Mouse (Mus musculus): ENCODE data around the gene Abcc4. TPM values are rescaled to one million over a fixed set of nuclear protein-coding genes. Genes with fewer than 3 reads are reported as not detected.

The Abcc4 gene
- total RNA-seq, 1 experiment, result 36.5 TPM

DNA sequence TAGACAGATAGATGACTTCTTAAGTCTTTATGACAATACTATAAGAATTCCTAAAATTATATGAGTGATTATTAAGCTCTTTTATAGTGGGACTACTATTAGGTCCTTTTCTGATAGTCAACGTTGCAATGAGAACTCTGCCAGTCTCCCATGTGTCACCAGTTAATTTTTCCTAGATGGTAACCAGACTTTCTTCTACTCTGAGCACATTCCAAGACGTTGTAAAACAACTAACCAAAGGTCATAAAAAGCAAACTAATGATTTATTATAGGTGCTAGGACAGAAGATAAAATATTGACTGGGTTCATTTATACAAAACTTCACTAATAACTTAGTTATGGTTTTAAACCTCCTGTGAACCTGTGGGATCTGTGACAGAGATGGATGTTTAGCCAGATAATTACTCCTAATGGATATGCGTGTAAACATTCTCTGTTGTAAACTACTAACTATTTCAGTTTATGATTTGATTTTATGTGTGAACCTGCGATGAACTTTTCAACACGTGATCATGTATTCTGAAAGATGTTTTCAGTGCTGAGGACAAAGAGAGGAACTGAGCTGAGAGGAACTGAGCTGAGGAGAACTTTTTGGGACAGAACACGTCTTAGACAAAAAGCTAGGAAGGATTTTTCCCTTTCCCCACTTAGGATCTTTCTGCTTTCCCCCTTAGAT is 85.1 kb downstream of the Abcc4 start:
- H3K4me1 ChIP-seq (ENCODE audit: control insufficient read depth in 2 of 2, insufficient read depth in 2 of 2, low read length in 2 of 2, poor library complexity in 1 of 2), result peaks cover 0 to 2% of the 10 kb centered on the region in 2 experiments; a peak in 1 of 4 replicates
- H3K9me3 ChIP-seq (ENCODE audit: control insufficient read depth, insufficient read depth, low read depth, low read length), result no peaks in the 10 kb centered on the region
- H3K36me3 ChIP-seq (ENCODE audit: control insufficient read depth, insufficient read depth, low read length, poor library complexity, severe bottlenecking), result peaks cover 33% of the 10 kb centered on the region
- in situ Hi-C loops (cut with MboI; ENCODE audit: low sequenced_read_pairs in 2 of 2, unreplicated experiment in 2 of 2), result no loop called here
- TF ChIP-seq ZC3H11A (IDR thresholded peaks at IDR 0.05; ENCODE audit: borderline replicate concordance, low read depth, low read length), result no peak
- TF ChIP-seq MAFK (IDR thresholded peaks at IDR 0.05; ENCODE audit: insufficient read depth, low read depth, low read length), result no peak
- TF ChIP-seq HCFC1 (IDR thresholded peaks at IDR 0.05; ENCODE audit: borderline replicate concordance, insufficient read depth, low read length), result no peak
- DNase-seq (ENCODE audit: low read depth, low spot score), result no peak
- H3K27ac ChIP-seq (ENCODE audit: insufficient read depth, low read depth, low read length, poor library complexity, severe bottlenecking), result no peak overlapping the region
- H3K4me3 ChIP-seq (ENCODE audit: insufficient read depth in 1 of 2, low read depth in 1 of 2, low read length in 2 of 2, poor library complexity in 1 of 2, severe bottlenecking in 1 of 2), result no peak overlapping the region
- H3K9ac ChIP-seq (ENCODE audit: insufficient read depth, low read depth, low read length, poor library complexity, severe bottlenecking), result no peak overlapping the region

DNA sequence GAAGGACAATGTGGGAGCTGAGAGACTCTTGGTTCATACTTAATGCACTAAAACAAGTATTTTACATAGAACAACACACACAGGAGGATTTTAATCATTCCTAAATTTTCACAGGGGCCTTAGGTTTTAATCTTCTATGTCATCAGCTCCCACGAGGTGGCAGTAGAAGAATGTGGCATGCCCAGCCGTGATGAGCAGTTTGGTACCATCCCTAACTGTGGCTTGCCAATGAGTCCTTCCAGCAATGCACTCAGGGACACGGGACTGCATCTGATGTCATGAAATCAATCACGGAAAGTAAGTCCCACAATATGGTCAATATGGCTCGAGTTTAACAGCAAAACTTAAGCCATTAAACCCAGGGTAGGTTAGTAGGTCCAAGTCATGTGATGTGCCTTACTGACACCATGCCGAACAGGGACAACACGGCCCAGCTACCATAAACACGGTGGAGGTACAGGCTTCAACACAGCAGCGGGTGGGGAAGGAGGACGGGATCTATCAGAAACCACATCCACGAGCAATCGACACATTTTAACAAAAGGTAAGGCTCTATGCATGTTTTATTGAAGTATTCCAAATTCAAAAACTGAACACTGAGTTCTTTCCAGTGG is 89.2 kb downstream of the Abcc4 start:
- no peak overlapping the region for H3K9ac ChIP-seq (ENCODE audit: insufficient read depth, low read depth, low read length, poor library complexity, severe bottlenecking)
- peaks cover 0 to 2% of the 10 kb centered on the region in 2 experiments; a peak in 1 of 4 replicates for H3K4me1 ChIP-seq (ENCODE audit: control insufficient read depth in 2 of 2, insufficient read depth in 2 of 2, low read length in 2 of 2, poor library complexity in 1 of 2)
- no peak for DNase-seq (ENCODE audit: low read depth, low spot score)
- H3K27ac ChIP-seq (ENCODE audit: insufficient read depth, low read depth, low read length, poor library complexity, severe bottlenecking), result no peak overlapping the region
- peaks cover 27% of the 10 kb centered on the region for H3K36me3 ChIP-seq (ENCODE audit: control insufficient read depth, insufficient read depth, low read length, poor library complexity, severe bottlenecking)
- in situ Hi-C loops (cut with MboI; ENCODE audit: low sequenced_read_pairs in 2 of 2, unreplicated experiment in 2 of 2), result no loop called here
- H3K4me3 ChIP-seq (ENCODE audit: insufficient read depth in 1 of 2, low read depth in 1 of 2, low read length in 2 of 2, poor library complexity in 1 of 2, severe bottlenecking in 1 of 2), result no peak overlapping the region
- no peaks in the 10 kb centered on the region for H3K9me3 ChIP-seq (ENCODE audit: control insufficient read depth, insufficient read depth, low read depth, low read length)
- TF ChIP-seq CHD2 (IDR thresholded peaks at IDR 0.05; ENCODE audit: low read depth, low read length), result no peak
- TF ChIP-seq MAFK (IDR thresholded peaks at IDR 0.05; ENCODE audit: insufficient read depth, low read depth, low read length), result no peak
- TF ChIP-seq ZC3H11A (IDR thresholded peaks at IDR 0.05; ENCODE audit: borderline replicate concordance, low read depth, low read length), result no peak
- no peak for TF ChIP-seq ZNF384 (IDR thresholded peaks at IDR 0.05; ENCODE audit: low read depth, low read length)
- no peak for TF ChIP-seq HCFC1 (IDR thresholded peaks at IDR 0.05; ENCODE audit: borderline replicate concordance, insufficient read depth, low read length)

DNA sequence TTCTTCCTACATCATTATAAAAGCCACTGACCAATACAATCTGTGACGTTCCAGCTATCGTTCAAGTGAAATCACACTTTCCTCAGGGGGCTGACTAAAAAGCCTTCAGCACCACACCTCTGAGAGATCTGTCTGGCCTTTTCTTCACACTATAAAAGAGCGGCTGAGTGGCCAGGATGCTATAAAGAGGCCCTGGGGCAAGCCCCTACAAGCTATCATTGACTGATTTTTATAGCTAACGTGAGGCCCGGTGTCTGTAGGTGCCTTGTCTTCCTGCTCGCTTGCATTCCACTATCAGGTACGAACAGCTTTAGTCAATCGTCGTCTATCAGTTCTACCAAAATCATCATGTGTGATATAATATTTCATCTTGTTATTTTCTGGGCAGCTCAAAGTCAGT is 92.3 kb downstream of the Abcc4 start:
- peaks cover 44% of the 10 kb centered on the region for H3K36me3 ChIP-seq (ENCODE audit: control insufficient read depth, insufficient read depth, low read length, poor library complexity, severe bottlenecking)
- H3K9ac ChIP-seq (ENCODE audit: insufficient read depth, low read depth, low read length, poor library complexity, severe bottlenecking), result no peak overlapping the region
- no peak overlapping the region for H3K27ac ChIP-seq (ENCODE audit: insufficient read depth, low read depth, low read length, poor library complexity, severe bottlenecking)
- peaks cover 0 to 2% of the 10 kb centered on the region in 2 experiments; a peak in 1 of 4 replicates for H3K4me1 ChIP-seq (ENCODE audit: control insufficient read depth in 2 of 2, insufficient read depth in 2 of 2, low read length in 2 of 2, poor library complexity in 1 of 2)
- no peak overlapping the region for H3K4me3 ChIP-seq (ENCODE audit: insufficient read depth in 1 of 2, low read depth in 1 of 2, low read length in 2 of 2, poor library complexity in 1 of 2, severe bottlenecking in 1 of 2)
- TF ChIP-seq CHD2 (IDR thresholded peaks at IDR 0.05; ENCODE audit: low read depth, low read length) (no peak), MAFK (IDR thresholded peaks at IDR 0.05; ENCODE audit: insufficient read depth, low read depth, low read length) (no peak), HCFC1 (IDR thresholded peaks at IDR 0.05; ENCODE audit: borderline replicate concordance, insufficient read depth, low read length) (no peak), ZNF384 (IDR thresholded peaks at IDR 0.05; ENCODE audit: low read depth, low read length) (no peak), ZC3H11A (IDR thresholded peaks at IDR 0.05; ENCODE audit: borderline replicate concordance, low read depth, low read length) (no peak)
- DNase-seq (ENCODE audit: low read depth, low spot score), result no peak
- in situ Hi-C loops (cut with MboI; ENCODE audit: low sequenced_read_pairs in 2 of 2, unreplicated experiment in 2 of 2), result no loop called here
- H3K9me3 ChIP-seq (ENCODE audit: control insufficient read depth, insufficient read depth, low read depth, low read length), result no peaks in the 10 kb centered on the region

DNA sequence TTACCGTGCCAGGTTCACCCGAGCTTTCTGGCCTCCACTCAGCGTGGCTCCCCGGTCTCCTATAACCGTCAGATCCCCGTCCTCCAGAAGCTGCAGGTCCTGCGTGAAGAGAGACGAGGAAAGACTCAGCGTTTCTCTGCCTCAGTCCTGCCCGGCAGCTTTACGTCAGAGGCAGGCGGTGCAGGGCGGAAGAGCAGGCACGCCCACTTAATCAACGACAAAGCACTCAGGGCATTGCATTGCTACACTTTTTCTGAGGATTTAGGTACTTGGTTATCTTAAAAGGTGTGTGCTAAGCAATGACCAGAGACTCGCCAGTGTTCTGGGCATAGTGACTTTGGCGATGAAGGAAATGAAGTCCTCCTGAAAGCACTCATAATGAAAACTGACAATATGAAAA is 94.3 kb downstream of the Abcc4 start:
- H3K27ac ChIP-seq (ENCODE audit: insufficient read depth, low read depth, low read length, poor library complexity, severe bottlenecking), result no peak overlapping the region; the same call in 1 of the 2 replicates
- in situ Hi-C loops (cut with MboI; ENCODE audit: low sequenced_read_pairs in 2 of 2, unreplicated experiment in 2 of 2), result no loop called here
- no peak overlapping the region for H3K4me3 ChIP-seq (ENCODE audit: insufficient read depth in 1 of 2, low read depth in 1 of 2, low read length in 2 of 2, poor library complexity in 1 of 2, severe bottlenecking in 1 of 2)
- no peak for DNase-seq (ENCODE audit: low read depth, low spot score)
- H3K36me3 ChIP-seq (ENCODE audit: control insufficient read depth, insufficient read depth, low read length, poor library complexity, severe bottlenecking), result peaks cover 47% of the 10 kb centered on the region
- peaks cover 0 to 2% of the 10 kb centered on the region in 2 experiments; a peak in 1 of 4 replicates for H3K4me1 ChIP-seq (ENCODE audit: control insufficient read depth in 2 of 2, insufficient read depth in 2 of 2, low read length in 2 of 2, poor library complexity in 1 of 2)
- H3K9me3 ChIP-seq (ENCODE audit: control insufficient read depth, insufficient read depth, low read depth, low read length), result no peaks in the 10 kb centered on the region
- H3K9ac ChIP-seq (ENCODE audit: insufficient read depth, low read depth, low read length, poor library complexity, severe bottlenecking), result no peak overlapping the region
- TF ChIP-seq HCFC1 (IDR thresholded peaks at IDR 0.05; ENCODE audit: borderline replicate concordance, insufficient read depth, low read length) (no peak), MAFK (IDR thresholded peaks at IDR 0.05; ENCODE audit: insufficient read depth, low read depth, low read length) (no peak), ZNF384 (IDR thresholded peaks at IDR 0.05; ENCODE audit: low read depth, low read length) (no peak), CHD2 (IDR thresholded peaks at IDR 0.05; ENCODE audit: low read depth, low read length) (no peak), ZC3H11A (IDR thresholded peaks at IDR 0.05; ENCODE audit: borderline replicate concordance, low read depth, low read length) (no peak)
